Mouse (Mus musculus) intestine, embryonic 14.5 days (tissue): ENCODE measurements at regions not wholly inside any gene's neighbourhood (a gene's known extent, or its start where the extent isn't known, plus 50 kb on each side); places are given as distances from the start of the nearest gene placed in this dataset.

Experiments used
- ATAC-seq: fragments of 200-750 bp; cut with Nextera tagmentation; replicated peaks from 2 replicates; pipeline ENCODE4 v1.8.0; 2017; ENCODE audit warnings: low read depth, moderate number of reproducible peaks, moderate TSS enrichment, moderate library complexity; ENCODE audit not compliant: low FRiP score, low TSS enrichment
- DNase-seq: peaks from one replicate; pipeline ENCODE4 v3.0.0-alpha.2; 2018; ENCODE audit warnings: low spot score
- H3K27ac ChIP-seq: fragments of 300-500 bp; sonication (generic); 2 replicates; pipeline ENCODE4 v1.5.1; 2014; ENCODE audit warnings: low read depth, mild to moderate bottlenecking, control low read depth
- H3K27me3 ChIP-seq: fragments of 300-500 bp; sonication (generic); replicated peaks from 2 replicates; pipeline ENCODE4 v1.6.1; 2014; ENCODE audit warnings: low read length, control low read depth; ENCODE audit not compliant: control insufficient read depth, insufficient read depth
- H3K36me3 ChIP-seq: fragments of 300-500 bp; sonication (generic); 2 replicates; pipeline ENCODE4 v1.6.1; 2014; ENCODE audit warnings: low read length, control low read depth; ENCODE audit not compliant: control insufficient read depth, insufficient read depth
- H3K4me1 ChIP-seq: fragments of 300-500 bp; sonication (generic); replicated peaks from 2 replicates; pipeline ENCODE4 v1.6.1; 2014; ENCODE audit warnings: low read length, control low read depth, mixed read lengths; ENCODE audit not compliant: control insufficient read depth, insufficient read depth
- H3K4me2 ChIP-seq: fragments of 300-500 bp; sonication (generic); 2 replicates; pipeline ENCODE4 v1.6.1; 2014; ENCODE audit warnings: low read length
- H3K4me3 ChIP-seq: fragments of 300-500 bp; sonication (generic); 2 replicates; pipeline ENCODE4 v1.5.1; 2014; ENCODE audit warnings: low read depth, low read length, control low read depth, mixed read lengths
- H3K9ac ChIP-seq: fragments of 300-500 bp; sonication (generic); 2 replicates; pipeline ENCODE4 v1.6.1; 2014; ENCODE audit warnings: mild to moderate bottlenecking, low read length
- H3K9me3 ChIP-seq: fragments of 300-500 bp; sonication (generic); 2 replicates; pipeline ENCODE4 v1.6.1; 2016; ENCODE audit warnings: low read length, control low read depth; ENCODE audit not compliant: control insufficient read depth
- WGBS: fragments of 180-500 bp; shearing (Covaris S2); extraction: QIAGEN DNeasy Blood & Tissue Kit; methylation state at CpG from one replicate; pipeline ENCODE4 v1.1.7; 2014; 5-methylcytosine and 5-hydroxymethylcytosine counted together

GRCm38 (mm10) chr8:113554700-113555455 lies 80.5 kb upstream of the Mon1b start:
- DNase-seq: peak; percentile 49

DNA sequence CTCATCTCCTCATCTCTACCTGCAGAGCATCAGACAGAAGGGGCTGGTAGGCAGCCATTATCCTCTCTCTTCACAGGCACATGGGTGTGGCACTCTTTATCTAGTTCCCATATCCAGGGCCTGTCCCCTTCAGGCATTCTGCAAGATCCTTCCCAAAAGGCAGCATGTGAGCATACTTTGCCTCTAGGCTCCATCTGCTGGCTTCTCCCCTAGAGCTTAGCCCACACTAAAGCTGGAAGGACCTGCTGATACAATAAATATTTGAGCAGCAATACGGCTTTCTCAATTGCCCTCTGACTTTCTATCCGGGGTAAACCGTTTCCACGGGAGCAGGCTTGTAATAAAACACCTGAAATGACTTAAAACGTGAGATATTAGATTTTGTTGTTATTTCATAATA lies 78.4 kb upstream of the Mon1b start:
- H3K27ac ChIP-seq: no peak overlapping the region
- no peaks in the 10 kb centered on the region for H3K36me3 ChIP-seq
- 65% methylated on average over 5 of the region's 5 CpGs for WGBS
- no peak overlapping the region for H3K4me3 ChIP-seq
- ATAC-seq: no peak
- no peaks in the 10 kb centered on the region for H3K9me3 ChIP-seq
- peak; percentile 34 for DNase-seq
- no peak overlapping the region for H3K9ac ChIP-seq
- H3K4me1 ChIP-seq: no peaks in the 10 kb centered on the region
- H3K27me3 ChIP-seq: no peaks in the 10 kb centered on the region
- no peak overlapping the region for H3K4me2 ChIP-seq

More at GRCm38 (mm10) chr8:113554700-113555455, 80.5 kb upstream of the Mon1b start:
- Histone ChIP-seq H3K36me3 (no peaks in the 10 kb centered on the region), H3K27me3 (no peaks in the 10 kb centered on the region), H3K4me2 (no peak overlapping the region), H3K9ac (no peak overlapping the region), H3K9me3 (no peaks in the 10 kb centered on the region), H3K4me3 (no peak overlapping the region), H3K27ac (no peak overlapping the region), H3K4me1 (no peaks in the 10 kb centered on the region)
- 49% methylated on average over 12 of the region's 12 CpGs for WGBS
- ATAC-seq: no peak

DNA sequence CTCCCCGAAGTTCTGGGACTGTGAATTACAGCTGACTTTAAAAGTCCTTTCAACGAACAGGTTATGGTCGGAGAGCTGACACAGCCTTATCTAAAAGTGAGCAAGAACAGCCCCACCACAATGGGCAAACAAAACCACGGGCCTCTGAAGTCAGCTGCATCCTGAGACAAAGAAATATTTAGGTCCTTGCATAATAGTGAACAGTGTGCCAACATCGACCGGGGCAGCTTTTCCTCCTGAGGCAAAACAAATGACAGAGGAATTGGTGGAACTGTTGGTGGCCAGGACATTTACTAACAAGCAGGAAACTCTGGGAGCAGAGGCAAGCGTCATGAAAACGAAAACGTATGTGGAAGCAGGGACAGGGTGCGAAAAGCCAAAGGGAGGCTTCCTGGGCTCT lies 54.3 kb upstream of the Mon1b start:
- Histone ChIP-seq H3K27ac (no peak overlapping the region), H3K4me2 (no peak overlapping the region), H3K4me3 (no peak overlapping the region), H3K9me3 (no peaks in the 10 kb centered on the region), H3K4me1 (peaks cover 12% of the 10 kb centered on the region; the same call in 1 of the 2 replicates), H3K9ac (no peak overlapping the region), H3K27me3 (no peaks in the 10 kb centered on the region), H3K36me3 (no peaks in the 10 kb centered on the region)
- DNase-seq (peak; percentile 52), ATAC-seq (0 out of 2 replicates have a peak, but pooled peaks have one; percentile 51)
- WGBS: 25% methylated on average over 10 of the region's 10 CpGs

DNA sequence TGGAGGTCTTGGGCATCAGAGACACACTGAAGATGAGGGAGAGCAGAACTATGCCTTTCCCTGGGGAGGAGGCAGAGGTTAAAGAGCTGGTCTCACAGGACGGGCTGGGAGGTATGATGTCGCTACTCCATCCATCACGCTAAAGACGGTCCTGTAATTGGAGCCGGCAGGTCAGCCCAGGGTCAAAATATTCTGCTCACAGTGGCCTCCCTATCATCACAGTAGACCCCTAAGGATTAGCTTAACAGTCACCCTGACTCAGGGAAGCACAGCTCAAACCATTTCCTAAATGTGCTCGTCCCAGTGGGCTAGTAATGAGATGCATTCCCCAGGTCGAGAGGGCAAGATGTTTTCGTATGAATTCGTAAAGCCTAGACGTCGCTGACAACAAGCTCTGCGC lies 53.7 kb upstream of the Mon1b start:
- ATAC-seq (no peak), DNase-seq (no peak)
- Histone ChIP-seq H3K27ac (no peak overlapping the region), H3K4me2 (no peak overlapping the region), H3K27me3 (no peaks in the 10 kb centered on the region), H3K9me3 (no peaks in the 10 kb centered on the region), H3K4me3 (no peak overlapping the region), H3K4me1 (peaks cover 12% of the 10 kb centered on the region; the same call in 1 of the 2 replicates), H3K9ac (no peak overlapping the region), H3K36me3 (no peaks in the 10 kb centered on the region)
- WGBS: 18% methylated on average over 12 of the region's 12 CpGs

- no peaks in the 10 kb centered on the region for H3K36me3 ChIP-seq
- ATAC-seq (peak; percentile 48), DNase-seq (peak; percentile 55)
- H3K9ac ChIP-seq: no peak overlapping the region
- H3K9me3 ChIP-seq: no peaks in the 10 kb centered on the region
- H3K27ac ChIP-seq: no peak overlapping the region
- no peaks in the 10 kb centered on the region for H3K27me3 ChIP-seq
- no peak overlapping the region for H3K4me3 ChIP-seq
- H3K4me1 ChIP-seq: peaks cover 12% of the 10 kb centered on the region; the same call in 1 of the 2 replicates
- WGBS: 18% methylated on average over 16 of the region's 16 CpGs
- no peak overlapping the region for H3K4me2 ChIP-seq
These were observed 53.0 kb upstream of the Mon1b start for GRCm38 (mm10) chr8:113582180-113582975.

GRCm38 (mm10) chr8:113583801-113584200 lies 51.6 kb upstream of the Mon1b start:
- Histone ChIP-seq H3K4me2 (no peak overlapping the region), H3K4me1 (peaks cover 12% of the 10 kb centered on the region; the same call in 1 of the 2 replicates), H3K27ac (no peak overlapping the region), H3K36me3 (no peaks in the 10 kb centered on the region), H3K27me3 (no peaks in the 10 kb centered on the region), H3K9me3 (no peaks in the 10 kb centered on the region), H3K9ac (no peak overlapping the region), H3K4me3 (no peak overlapping the region)
- ATAC-seq (no peak), DNase-seq (no peak)
- 70% methylated on average over 10 of the region's 10 CpGs for WGBS
